Mouse (Mus musculus): ENCODE measurements around the gene Gm16368. TPM values are rescaled to one million over a fixed set of nuclear protein-coding genes. Genes with fewer than 3 reads are reported as not detected.
"Not testable (repeated sequence)": the region's sequence is repeated elsewhere in the genome, so short reads cannot be mapped to it uniquely, and the experiment has no call there.

Gene Gm16368
- polyA plus RNA-seq (2012; rRNA removed), result not detected in 2 replicates

- 68% methylated on average over 1 of the region's 1 CpGs for WGBS
- not testable (repeated sequence) for H3K4me3 ChIP-seq (replicated peaks; ENCODE audit: insufficient read depth, low read depth, low read length); H3K27ac ChIP-seq (ENCODE audit: insufficient read depth, low read length)
Measured at GRCm38 (mm10) chr12:88083397-88083796, at the start of gene Gm16368. TSS of gene Gm16368 (plus strand) at chr12:88083697.

GRCm38 (mm10) chr12:88039062-88039461 lies 44.4 kb upstream of the Gm16368 start:
- not testable (repeated sequence) for DNase-seq

More at GRCm38 (mm10) chr12:88083397-88083796, at the start of gene Gm16368:
- not testable (repeated sequence) for H3K4me1 ChIP-seq (ENCODE audit: control insufficient read depth, insufficient read depth, low read length); DNase-seq; H3K27me3 ChIP-seq (ENCODE audit: control insufficient read depth, insufficient read depth, low read length)

GRCm38 (mm10) chr12:88039703-88040102 lies 43.8 kb upstream of the Gm16368 start:
- WGBS, result 100% methylated on average over 1 of the region's 1 CpGs
- not testable (repeated sequence) for H3K4me3 ChIP-seq (replicated peaks; ENCODE audit: insufficient read depth, low read depth, low read length); H3K27ac ChIP-seq (ENCODE audit: insufficient read depth, low read length); DNase-seq; H3K4me1 ChIP-seq (ENCODE audit: control insufficient read depth, insufficient read depth, low read length); H3K27me3 ChIP-seq (ENCODE audit: control insufficient read depth, insufficient read depth, low read length)

More at GRCm38 (mm10) chr12:88039062-88039461, 44.4 kb upstream of the Gm16368 start:
- not testable (repeated sequence) for H3K27ac ChIP-seq (ENCODE audit: insufficient read depth, low read length); H3K27me3 ChIP-seq (ENCODE audit: control insufficient read depth, insufficient read depth, low read length); H3K4me3 ChIP-seq (replicated peaks; ENCODE audit: insufficient read depth, low read depth, low read length); H3K4me1 ChIP-seq (ENCODE audit: control insufficient read depth, insufficient read depth, low read length)

GRCm38 (mm10) chr12:88045226-88045625 lies 38.3 kb upstream of the Gm16368 start:
- not testable (repeated sequence) for H3K27ac ChIP-seq (ENCODE audit: insufficient read depth, low read length); H3K4me3 ChIP-seq (replicated peaks; ENCODE audit: insufficient read depth, low read depth, low read length); H3K4me1 ChIP-seq (ENCODE audit: control insufficient read depth, insufficient read depth, low read length); H3K27me3 ChIP-seq (ENCODE audit: control insufficient read depth, insufficient read depth, low read length); DNase-seq
- 55% methylated on average over 1 of the region's 1 CpGs for WGBS

Other genes with a start within 250 kb of the Gm16368 start
- not detected in 2 replicates for gene Gm2001, start 241.4 kb upstream of the Gm16368 start, polyA plus RNA-seq (2012; rRNA removed)
- gene Gm2016, start 209.6 kb upstream of the Gm16368 start, polyA plus RNA-seq (2012; rRNA removed), result not detected in 2 replicates
- gene Gm2022, start 188.3 kb upstream of the Gm16368 start, polyA plus RNA-seq (2012; rRNA removed), result not detected in 2 replicates
- not detected in 2 replicates for gene Gm2035, start 163.8 kb upstream of the Gm16368 start, polyA plus RNA-seq (2012; rRNA removed)
- gene Gm2042, start 129.6 kb upstream of the Gm16368 start, polyA plus RNA-seq (2012; rRNA removed), result not detected in 2 replicates
- gene Gm2075, start 71.8 kb upstream of the Gm16368 start, polyA plus RNA-seq (2012; rRNA removed), result not detected in 2 replicates
- not detected in 2 replicates for gene Gm6803, start 64.9 kb upstream of the Gm16368 start, polyA plus RNA-seq (2012; rRNA removed)
- not detected in 2 replicates for gene Gm2056, start 56.7 kb upstream of the Gm16368 start, polyA plus RNA-seq (2012; rRNA removed)
- gene Gm10436, start 98.4 kb downstream of the Gm16368 start, polyA plus RNA-seq (2012; rRNA removed), result not detected in 2 replicates
- not detected in 2 replicates for gene Gm8332, start 166.4 kb downstream of the Gm16368 start, polyA plus RNA-seq (2012; rRNA removed)
- gene Gm5662, start 190.8 kb downstream of the Gm16368 start, polyA plus RNA-seq (2012; rRNA removed), result not detected in 2 replicates
- not detected in 2 replicates for gene Gm5039, start 240.3 kb downstream of the Gm16368 start, polyA plus RNA-seq (2012; rRNA removed)

Measured in cerebellum, adult 2 months (tissue).